Mouse (Mus musculus) liver, embryonic 14.5 days (tissue): ENCODE measurements around the gene Ktn1. TPM values are rescaled to one million over a fixed set of nuclear protein-coding genes. Genes with fewer than 3 reads are reported as not detected.
A peak's percentile ranks its signal among the peaks of the same experiment; 100 is the strongest.

ENCODE experiments used
- ATAC-seq: fragments of 200-750 bp; cut with Nextera tagmentation; 2 replicates; pipeline ENCODE4 v1.8.0; 2017; ENCODE audit warnings: moderate number of reproducible peaks, mild to moderate bottlenecking, moderate library complexity; ENCODE audit not compliant: insufficient read depth
- DNase-seq, 3 experiments: peaks; one replicate each; pipeline ENCODE4 v3.0.0-alpha.2; 2012 to 2013; ENCODE audit warnings: low read depth in 3 of 3, low spot score in 3 of 3
- H3K27ac ChIP-seq: fragments of 300-500 bp; sonication (generic); 2 replicates; pipeline ENCODE4 v1.5.1; 2014; ENCODE audit warnings: moderate library complexity, mild to moderate bottlenecking, control low read depth, inconsistent platforms
- H3K27me3 ChIP-seq: fragments of 300-500 bp; sonication (generic); 2 replicates; pipeline ENCODE4 v1.6.1; 2014; ENCODE audit warnings: mild to moderate bottlenecking, low read length, moderate library complexity; ENCODE audit not compliant: control insufficient read depth, insufficient read depth
- H3K36me3 ChIP-seq: fragments of 300-500 bp; sonication (generic); replicated peaks from 2 replicates; pipeline ENCODE4 v1.6.1; 2014; ENCODE audit warnings: low read depth; ENCODE audit not compliant: control insufficient read depth, insufficient read depth
- H3K4me1 ChIP-seq, 2 experiments: fragments of 200-500 bp in 1 of 2; fragments of 300-500 bp in 1 of 2; sonication (generic) in 1 of 2; replicated peaks; 2 replicates each; pipeline ENCODE4 v1.6.1; 2012 to 2014; ENCODE audit warnings: antibody characterized with exemption in 1 of 2, inconsistent platforms in 1 of 2, low read length in 1 of 2; ENCODE audit not compliant: control insufficient read depth in 2 of 2, insufficient read depth in 2 of 2
- H3K4me2 ChIP-seq: fragments of 300-500 bp; sonication (generic); 2 replicates; pipeline ENCODE4 v1.6.1; 2014; ENCODE audit warnings: low read depth, mild to moderate bottlenecking, control low read depth, moderate library complexity
- H3K4me3 ChIP-seq, 2 experiments: fragments of 200-500 bp in 1 of 2; fragments of 300-500 bp in 1 of 2; sonication (generic) in 1 of 2; 2 replicates each; pipeline ENCODE4 v1.5.1; 2012 to 2014; ENCODE audit warnings: low read depth in 2 of 2, low read length in 2 of 2, mild to moderate bottlenecking in 2 of 2, control low read depth in 1 of 2, inconsistent platforms in 1 of 2, moderate library complexity in 1 of 2; ENCODE audit not compliant: insufficient read depth in 1 of 2
- H3K9ac ChIP-seq: fragments of 300-500 bp; sonication (generic); replicated peaks from 2 replicates; pipeline ENCODE4 v1.6.1; 2014; ENCODE audit warnings: mild to moderate bottlenecking, control low read depth, moderate library complexity
- H3K9me3 ChIP-seq: fragments of 300-500 bp; sonication (generic); 2 replicates; pipeline ENCODE4 v1.6.1; 2016; ENCODE audit warnings: low read length, mixed read lengths; ENCODE audit not compliant: control insufficient read depth
- CTCF ChIP-seq: IDR thresholded peaks from 2 replicates; pipeline ENCODE4 v1.5.1; 2016; ENCODE audit warnings: antibody characterized with exemption, low read depth, control low read depth
- EP300 ChIP-seq: IDR thresholded peaks from 2 replicates; pipeline ENCODE4 v1.6.1; 2016; ENCODE audit warnings: antibody characterized with exemption, low read depth
- WGBS: fragments of 180-500 bp; shearing (Covaris S2); extraction: QIAGEN DNeasy Blood & Tissue Kit; methylation state at CpG from one replicate; pipeline ENCODE4 v1.1.7; 2014; ENCODE audit not compliant: insufficient replicate concordance; 5-methylcytosine and 5-hydroxymethylcytosine counted together
- polyA plus RNA-seq, 2 experiments: library from polyadenylated mRNA; depleted of rRNA in 1 of 2; stranded (reverse) in 1 of 2; unstranded in 1 of 2; fragments of >200 nt; fragmentation: Nextera tagmentation in 1 of 2; extraction: Ambion mirVana in 1 of 2; gene quantifications; 2 replicates each; pipeline versions ENCODE4 v1.2.1 to v1.2.3; 2012 to 2014

The Ktn1 gene
- polyA plus RNA-seq, 2 experiments: 7.7 to 11.5 TPM

GRCm38 (mm10) chr14:47648706-47649630 is 720 bp downstream of the Ktn1 start:
- H3K36me3 ChIP-seq: no peaks in the 10 kb centered on the region
- TF ChIP-seq EP300 (no peak), CTCF (no peak)
- peak; percentile 44 to 56 (median 51) for DNase-seq
- peak overlapping the region; percentile 75 to 95 for H3K4me3 ChIP-seq
- peak overlapping the region; percentile 97 for H3K4me2 ChIP-seq
- H3K9me3 ChIP-seq: no peaks in the 10 kb centered on the region
- peak; percentile 88 for ATAC-seq
- WGBS: under 1% methylated on average over 72 of the region's 82 CpGs
- H3K27ac ChIP-seq: peak overlapping the region; percentile 23
- no peaks in the 10 kb centered on the region for H3K27me3 ChIP-seq
- H3K9ac ChIP-seq: peak overlapping the region; percentile 82
- peaks cover 3 to 7% of the 10 kb centered on the region in 2 experiments; a peak in 3 of 4 replicates for H3K4me1 ChIP-seq

GRCm38 (mm10) chr14:47649631-47650337 is 1.5 kb downstream of the Ktn1 start:
- H3K4me2 ChIP-seq: peak overlapping the region; percentile 97
- H3K4me3 ChIP-seq: peak overlapping the region; percentile 75 to 95
- peak in 2 of 3 experiments; percentile 24 to 31 for DNase-seq
- no peaks in the 10 kb centered on the region for H3K36me3 ChIP-seq
- no peaks in the 10 kb centered on the region for H3K27me3 ChIP-seq
- WGBS: under 1% methylated on average over 46 of the region's 46 CpGs
- H3K9me3 ChIP-seq: no peaks in the 10 kb centered on the region
- TF ChIP-seq CTCF (no peak), EP300 (no peak)
- H3K4me1 ChIP-seq: peaks cover 3 to 7% of the 10 kb centered on the region in 2 experiments; a peak in 3 of 4 replicates
- H3K27ac ChIP-seq: peak overlapping the region; percentile 23; the same call in 1 of the 2 replicates
- peak; percentile 79 for ATAC-seq
- peak overlapping the region; percentile 82 for H3K9ac ChIP-seq

DNA sequence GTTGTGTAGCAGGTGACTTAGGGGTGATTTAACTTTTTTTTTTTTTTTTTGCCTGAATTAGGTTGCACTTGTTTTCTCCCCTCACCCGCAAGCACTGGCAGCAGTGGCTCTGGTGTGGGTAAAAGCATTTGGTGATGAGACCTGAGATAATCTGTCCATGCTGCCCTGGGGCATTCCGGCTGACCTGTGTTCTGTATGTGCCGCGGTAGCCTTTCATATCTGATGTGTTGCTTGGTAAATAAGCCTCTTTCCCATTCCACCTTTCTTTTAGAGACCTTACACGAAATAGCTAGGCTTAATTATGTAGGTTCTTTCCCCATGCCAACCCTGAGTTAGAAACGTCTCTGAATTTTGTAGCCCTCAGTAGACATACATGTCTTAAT is 2.1 kb downstream of the Ktn1 start:
- TF ChIP-seq CTCF (no peak), EP300 (no peak)
- Histone ChIP-seq H3K36me3 (no peaks in the 10 kb centered on the region), H3K27me3 (no peaks in the 10 kb centered on the region), H3K4me1 (peaks cover 3 to 7% of the 10 kb centered on the region in 2 experiments; a peak in 3 of 4 replicates), H3K9me3 (no peaks in the 10 kb centered on the region), H3K4me2 (peak overlapping the region; percentile 97), H3K27ac (no peak overlapping the region), H3K9ac (peak overlapping the region; percentile 82; the same call in 1 of the 2 replicates), H3K4me3 (peak overlapping the region; percentile 75 to 95)
- WGBS: 28% methylated on average over 6 of the region's 6 CpGs
- DNase-seq (no peak), ATAC-seq (no peak)

- Histone ChIP-seq H3K9ac (no peak overlapping the region), H3K27me3 (no peaks in the 10 kb centered on the region), H3K9me3 (no peaks in the 10 kb centered on the region), H3K4me2 (no peak overlapping the region), H3K36me3 (no peaks in the 10 kb centered on the region), H3K4me1 (peaks cover 3 to 7% of the 10 kb centered on the region in 2 experiments; a peak in 3 of 4 replicates), H3K4me3 (no peak overlapping the region), H3K27ac (no peak overlapping the region)
- DNase-seq (no peak), ATAC-seq (no peak)
- TF ChIP-seq EP300 (no peak), CTCF (no peak)
- WGBS: 75% methylated on average over 4 of the region's 4 CpGs
Measured at GRCm38 (mm10) chr14:47651272-47651671, 3.0 kb downstream of the Ktn1 start.

DNA sequence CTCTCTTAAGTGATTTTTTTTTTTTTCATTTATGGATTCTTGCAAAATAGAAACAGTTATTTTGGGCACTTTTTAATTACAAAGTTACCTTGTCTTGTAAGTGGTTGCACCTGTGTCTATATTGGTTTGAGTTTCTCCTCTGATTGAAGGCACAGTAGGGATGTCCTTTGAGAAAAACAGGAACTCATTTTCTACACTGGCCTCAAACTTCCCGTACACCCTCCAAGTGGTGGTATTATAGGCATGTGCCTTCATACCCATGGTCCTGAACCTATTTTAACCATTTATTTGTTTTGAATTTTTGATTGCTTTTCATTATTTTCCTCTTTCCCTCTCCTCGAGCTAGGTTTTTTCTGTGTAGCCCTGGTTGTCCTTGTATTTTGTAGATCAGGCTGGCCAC is 7.2 kb downstream of the Ktn1 start:
- ATAC-seq (no peak), DNase-seq (no peak)
- Histone ChIP-seq H3K4me2 (no peak overlapping the region), H3K27ac (no peak overlapping the region), H3K9ac (no peak overlapping the region), H3K27me3 (no peaks in the 10 kb centered on the region), H3K4me3 (no peak overlapping the region), H3K4me1 (peaks cover under 1 to 3% of the 10 kb centered on the region in 2 experiments; a peak in 3 of 4 replicates), H3K9me3 (no peaks in the 10 kb centered on the region), H3K36me3 (no peaks in the 10 kb centered on the region)
- 38% methylated on average over 2 of the region's 2 CpGs for WGBS
- TF ChIP-seq EP300 (no peak), CTCF (no peak)
